Mouse (Mus musculus): Measurements from ENCODE around the gene Unc5c.
A peak's percentile ranks its signal among the peaks of the same experiment; 100 is the strongest.

Gene Unc5c

GRCm38 (mm10) chr3:141465104-141465705 lies at the start of gene Unc5c:
Gene Unc5c (plus strand): TSS chr3:141465216.
- peak; percentile 67 to 69 for DNase-seq (ENCODE audit: low spot score in 2 of 2)

DNA sequence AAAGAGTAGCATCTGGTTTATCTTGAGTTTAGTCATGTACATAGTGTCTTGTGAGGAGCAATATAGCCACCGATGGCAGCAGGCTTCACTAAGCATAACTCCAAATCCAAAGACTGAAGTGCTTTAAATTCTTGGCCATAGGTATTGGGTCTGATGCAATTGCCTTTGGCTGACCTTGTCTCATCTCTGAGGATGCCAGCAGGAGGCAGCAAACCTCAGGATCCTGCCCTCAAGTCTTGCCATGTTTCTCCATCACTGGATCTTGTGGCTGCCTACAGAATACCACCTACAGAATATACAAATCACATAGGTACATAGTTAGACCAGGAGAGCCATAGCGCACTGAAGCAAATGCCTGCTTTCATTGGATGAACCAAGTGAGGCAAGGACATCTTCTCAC lies 7.5 kb upstream of the Unc5c start:
- no peak for DNase-seq (ENCODE audit: low spot score in 2 of 2)

- no peak for DNase-seq (ENCODE audit: low spot score in 2 of 2)
These were observed 2.5 kb upstream of the Unc5c start for GRCm38 (mm10) chr3:141462482-141462881.

- DNase-seq (ENCODE audit: low spot score in 2 of 2) = peak; percentile 47 to 53
These were observed 319 bp upstream of the Unc5c start for GRCm38 (mm10) chr3:141464691-141465103.

GRCm38 (mm10) chr3:141466061-141466460 lies 1.0 kb downstream of the Unc5c start:
- DNase-seq (ENCODE audit: low spot score in 2 of 2) = peak; percentile 29 to 52

DNA sequence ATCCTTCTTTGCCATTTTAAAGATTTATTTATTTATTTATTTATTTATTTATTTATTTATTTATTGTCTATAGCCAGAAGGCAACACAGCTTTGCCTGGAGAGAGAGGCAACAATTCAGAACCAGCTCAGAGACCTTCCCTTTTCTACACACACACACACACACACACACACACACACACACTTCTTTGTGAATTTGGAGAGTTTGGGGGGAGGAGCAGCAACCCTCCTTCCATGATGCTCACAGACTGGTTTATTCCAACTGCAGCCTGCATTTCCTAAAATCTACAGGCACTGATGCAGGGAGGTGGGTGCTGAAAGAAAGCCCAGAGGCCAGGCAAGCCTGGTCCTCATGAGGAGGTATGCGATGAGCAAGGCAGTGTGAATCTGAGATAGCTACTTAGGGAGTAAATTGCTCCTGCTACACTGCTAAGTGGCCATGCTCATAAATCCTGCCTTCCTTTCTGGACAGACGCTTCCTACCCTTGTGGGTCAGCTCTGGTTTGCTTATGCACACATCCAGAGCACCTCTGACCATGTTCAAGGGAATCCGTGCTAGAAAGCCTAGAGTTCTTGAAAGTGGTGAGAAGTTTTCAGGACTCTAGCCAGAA lies 1.8 kb downstream of the Unc5c start:
- DNase-seq (ENCODE audit: low spot score in 2 of 2) = no peak

DNA sequence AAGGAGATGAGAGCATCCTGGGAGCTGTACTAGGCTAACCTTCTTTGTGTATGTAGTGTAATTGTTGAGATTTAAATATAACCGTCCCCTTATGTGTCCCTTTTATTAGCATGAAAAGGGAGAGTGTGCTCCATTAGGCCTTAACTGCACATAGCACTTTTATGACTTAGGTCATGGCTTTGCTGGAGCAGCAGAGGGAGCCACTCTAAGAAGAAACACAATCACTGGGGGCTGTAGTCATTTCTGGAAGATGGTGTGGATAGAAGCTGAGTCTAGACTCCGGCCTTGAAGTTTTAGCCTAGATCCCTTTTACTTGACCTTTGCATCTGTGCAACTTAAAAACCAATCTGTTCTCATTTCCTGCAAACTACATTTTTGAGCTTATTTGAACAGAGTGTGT lies 4.3 kb downstream of the Unc5c start:
- no peak for DNase-seq (ENCODE audit: low spot score in 2 of 2)

DNA sequence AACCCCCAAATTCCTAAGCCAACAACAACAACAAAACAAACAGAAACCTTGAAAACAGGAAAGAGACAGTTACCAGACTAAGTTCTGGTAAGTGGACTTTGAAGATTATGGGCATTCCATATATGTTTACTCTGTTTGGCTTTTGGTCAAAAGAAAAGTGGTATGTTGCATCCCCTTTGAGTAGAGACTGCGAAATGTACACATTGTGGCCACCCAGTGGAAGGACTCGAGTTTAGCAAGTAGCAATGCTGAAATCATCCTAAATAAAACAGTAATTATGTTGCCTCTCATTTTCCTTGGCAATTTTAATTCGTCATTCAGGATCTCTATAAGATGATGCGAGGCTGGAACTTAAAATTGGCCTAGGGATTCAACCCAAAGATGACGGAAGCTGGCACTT lies 8.2 kb downstream of the Unc5c start:
- no peak for DNase-seq (ENCODE audit: low spot score in 2 of 2)

GRCm38 (mm10) chr3:141475389-141475788 lies 10.4 kb downstream of the Unc5c start:
- DNase-seq (ENCODE audit: low spot score in 2 of 2) = no peak

DNA sequence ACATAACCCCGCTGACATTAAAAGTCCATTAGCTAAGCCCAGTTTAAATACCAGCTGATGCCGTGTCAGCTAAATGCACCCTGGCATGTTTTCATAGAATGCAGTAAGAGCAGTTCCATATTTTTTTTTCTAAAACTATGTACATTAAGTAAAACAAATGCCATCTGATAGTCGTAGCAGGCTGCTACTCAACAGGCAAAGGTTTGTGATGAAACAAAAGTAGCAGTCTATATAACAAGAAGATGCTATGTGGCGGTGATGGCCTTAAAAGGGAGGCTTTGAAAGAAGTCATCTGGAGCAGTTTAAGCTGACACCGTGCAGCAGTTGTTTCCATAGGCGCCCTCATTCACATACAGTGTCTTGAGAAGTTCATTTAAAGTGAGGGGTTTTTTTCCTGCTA lies 10.9 kb downstream of the Unc5c start:
- no peak for DNase-seq (ENCODE audit: low spot score in 2 of 2)

DNA sequence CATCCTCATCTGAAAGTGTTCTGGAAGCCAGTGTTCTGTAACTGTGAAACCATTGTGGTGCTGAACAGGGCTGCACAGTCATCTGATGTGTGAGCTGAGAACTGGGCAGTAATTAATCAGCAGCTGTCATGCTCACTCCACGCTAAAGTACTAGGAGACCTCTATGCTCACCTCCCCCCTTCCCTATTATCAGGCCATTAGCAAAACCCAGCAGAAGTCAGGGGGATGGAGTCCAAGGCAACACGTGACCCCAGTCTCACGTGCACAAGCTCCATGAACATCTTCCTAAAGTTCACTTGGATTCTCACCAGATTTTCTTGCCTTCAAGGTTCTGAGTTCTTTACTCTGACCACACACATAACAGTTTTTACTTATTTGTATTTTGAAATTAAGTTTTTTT lies 11.7 kb downstream of the Unc5c start:
- DNase-seq (ENCODE audit: low spot score in 2 of 2) = no peak

GRCm38 (mm10) chr3:141482465-141482864 lies 17.4 kb downstream of the Unc5c start:
- DNase-seq (ENCODE audit: low spot score in 2 of 2) = no peak

GRCm38 (mm10) chr3:141483665-141484431 lies 18.8 kb downstream of the Unc5c start:
- no peak for DNase-seq (ENCODE audit: low spot score in 2 of 2)

- no peak for DNase-seq (ENCODE audit: low spot score in 2 of 2)
These were observed 20.2 kb downstream of the Unc5c start for GRCm38 (mm10) chr3:141485218-141485617.

- DNase-seq (ENCODE audit: low spot score in 2 of 2) = no peak
These were observed 25.6 kb downstream of the Unc5c start for GRCm38 (mm10) chr3:141490647-141491046.

- DNase-seq (ENCODE audit: low spot score in 2 of 2) = no peak
These were observed 26.4 kb downstream of the Unc5c start for GRCm38 (mm10) chr3:141491272-141491950.

DNA sequence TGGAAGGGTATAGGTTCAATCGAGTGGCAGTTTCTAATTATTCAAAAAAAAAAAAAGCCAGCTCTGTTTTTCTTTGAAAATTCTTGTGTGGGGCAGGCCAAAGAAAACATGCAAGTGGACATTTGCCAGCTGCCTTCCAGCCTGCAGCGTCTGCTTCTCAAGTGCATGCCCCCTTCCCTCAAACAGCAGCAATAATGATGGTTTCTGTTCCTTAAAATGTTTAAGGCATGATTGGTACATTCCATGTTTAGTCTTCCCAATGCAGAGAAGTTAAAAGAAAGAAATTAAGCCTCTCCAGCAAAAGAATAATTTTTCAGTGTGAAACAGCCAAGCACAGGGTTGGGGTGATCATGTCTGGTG lies 26.9 kb downstream of the Unc5c start:
- no peak for DNase-seq (ENCODE audit: low spot score in 2 of 2)

DNA sequence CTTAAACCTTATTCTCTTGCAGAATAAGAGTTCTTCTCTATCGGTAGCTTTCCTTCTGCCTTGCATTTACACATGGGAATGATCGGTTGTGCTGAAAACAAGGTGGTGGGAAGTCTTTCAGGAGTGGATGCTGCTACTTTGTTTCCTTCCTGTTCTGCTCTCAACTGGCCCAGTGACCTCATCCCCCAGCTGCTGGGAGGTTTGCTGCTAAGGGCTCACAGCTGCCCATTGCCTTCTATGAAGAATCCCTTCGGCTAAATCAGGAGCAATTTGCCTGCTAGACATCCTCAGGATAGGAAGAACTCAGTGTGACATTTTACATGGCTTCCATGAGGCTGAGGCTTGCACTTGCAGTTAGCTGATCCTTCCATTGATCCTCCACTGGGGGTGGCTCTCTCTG lies 28.0 kb downstream of the Unc5c start:
- DNase-seq (ENCODE audit: low spot score in 2 of 2) = no peak

GRCm38 (mm10) chr3:141498348-141499056 lies 33.5 kb downstream of the Unc5c start:
- DNase-seq (ENCODE audit: low spot score in 2 of 2) = no peak

DNA sequence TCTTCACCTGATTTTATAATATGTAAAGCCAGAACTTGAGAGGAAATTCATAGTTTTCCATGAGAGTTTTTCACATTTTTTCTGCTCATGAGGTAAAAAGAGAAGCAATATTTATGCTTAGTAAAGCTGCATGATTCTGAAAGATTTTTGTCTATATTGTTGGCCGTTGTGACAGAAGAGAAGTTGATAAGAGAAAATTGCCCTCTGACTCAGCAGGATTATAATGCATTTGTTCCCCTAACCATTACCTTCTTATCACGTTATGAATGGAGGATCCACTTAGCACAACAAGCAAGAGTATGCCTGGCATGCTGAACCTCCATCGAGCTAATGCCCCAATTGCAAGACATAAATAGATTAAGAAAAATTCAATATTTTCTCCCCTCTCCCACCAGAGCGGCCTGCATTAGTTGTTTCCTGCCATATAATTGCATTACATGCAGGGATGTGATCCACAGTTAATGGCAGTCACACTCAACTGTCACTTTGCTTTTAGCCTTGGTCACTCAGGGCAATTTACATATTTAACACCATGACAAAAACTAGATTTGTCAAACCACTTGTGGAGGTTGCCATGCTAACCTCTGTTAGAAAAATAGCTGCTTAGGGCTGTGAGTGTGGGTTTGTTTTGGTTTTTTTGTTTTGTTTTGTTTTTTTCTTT lies 37.0 kb downstream of the Unc5c start:
- no peak for DNase-seq (ENCODE audit: low spot score in 2 of 2)

DNA sequence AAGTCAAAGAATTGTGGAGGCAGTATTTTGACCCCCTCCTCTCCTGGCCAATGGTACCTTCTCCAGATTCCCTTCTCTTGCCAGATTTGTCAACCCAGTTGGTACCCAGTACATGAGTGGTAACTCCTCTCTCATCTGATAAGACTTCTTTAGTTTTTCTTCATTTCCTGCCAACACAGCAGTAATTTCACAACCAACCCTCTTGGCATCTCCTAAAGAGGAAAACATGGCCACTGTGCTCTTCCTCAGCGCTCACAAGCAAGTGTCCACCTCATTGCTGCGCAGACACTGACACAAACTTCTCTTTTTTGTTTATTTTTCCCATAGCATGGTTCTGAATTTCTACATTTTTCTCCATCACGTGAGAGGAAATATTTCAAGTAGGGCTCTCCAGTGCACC lies 38.3 kb downstream of the Unc5c start:
- DNase-seq (ENCODE audit: low spot score in 2 of 2) = no peak
